Mouse (Mus musculus) v-Abl transformed pro-B cells (cell line): ENCODE data around the gene Ecpas.

Experiments used
- in situ Hi-C, 2 experiments: fragments of 400-800 bp; cut with MboI; formaldehyde crosslinking; loops; one replicate each; pipeline ENCODE4 v1.15.1; 2025; ENCODE audit not compliant: unreplicated experiment in 2 of 2

Gene Ecpas

DNA sequence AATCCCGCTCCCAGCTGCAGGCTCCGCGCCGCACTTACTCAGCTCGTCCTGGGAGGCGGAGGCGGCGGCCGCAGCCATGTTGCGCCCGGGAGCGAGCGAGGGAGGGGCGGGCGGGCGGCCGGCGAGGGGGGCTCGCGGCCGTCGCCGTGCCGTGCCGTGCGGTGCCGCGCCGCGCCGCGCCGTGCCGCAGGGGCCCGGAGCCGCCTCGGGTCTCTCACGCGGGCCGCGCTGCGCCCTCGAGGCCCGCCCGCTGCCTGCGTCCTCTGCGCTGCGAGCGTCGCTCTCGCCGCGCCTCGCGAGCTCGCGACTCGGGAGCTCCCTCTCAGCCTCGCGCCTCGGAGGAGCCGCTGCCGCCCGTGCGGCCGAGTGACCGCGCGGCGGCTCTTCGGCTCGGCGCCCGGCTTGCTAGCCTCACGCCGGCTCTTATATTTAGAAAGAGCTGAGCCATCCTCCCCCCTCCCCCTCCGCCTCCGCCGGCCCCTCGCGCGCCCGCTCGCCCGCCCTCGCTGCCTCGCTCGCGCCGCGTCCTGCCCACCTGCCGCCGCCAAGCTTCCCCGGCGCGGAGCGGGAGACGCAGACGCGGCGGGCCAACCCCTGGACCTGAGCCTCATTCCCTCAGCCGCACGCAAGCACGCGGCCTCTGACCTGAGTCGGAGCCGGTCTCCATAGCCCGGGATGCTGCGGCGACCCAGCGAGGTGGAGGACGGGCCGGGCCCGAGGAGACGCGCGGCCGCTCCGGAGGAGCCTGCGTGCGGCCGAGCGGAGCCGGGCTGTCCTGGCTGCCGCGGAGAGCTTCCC lies 519 bp downstream of the Ecpas start:
- in situ Hi-C loops: loop anchor here in 1 of 2 experiments (5.0 kb wide), 1 partner anchor 75 kb away; the partner anchor contains the start of gene Ptgr1

DNA sequence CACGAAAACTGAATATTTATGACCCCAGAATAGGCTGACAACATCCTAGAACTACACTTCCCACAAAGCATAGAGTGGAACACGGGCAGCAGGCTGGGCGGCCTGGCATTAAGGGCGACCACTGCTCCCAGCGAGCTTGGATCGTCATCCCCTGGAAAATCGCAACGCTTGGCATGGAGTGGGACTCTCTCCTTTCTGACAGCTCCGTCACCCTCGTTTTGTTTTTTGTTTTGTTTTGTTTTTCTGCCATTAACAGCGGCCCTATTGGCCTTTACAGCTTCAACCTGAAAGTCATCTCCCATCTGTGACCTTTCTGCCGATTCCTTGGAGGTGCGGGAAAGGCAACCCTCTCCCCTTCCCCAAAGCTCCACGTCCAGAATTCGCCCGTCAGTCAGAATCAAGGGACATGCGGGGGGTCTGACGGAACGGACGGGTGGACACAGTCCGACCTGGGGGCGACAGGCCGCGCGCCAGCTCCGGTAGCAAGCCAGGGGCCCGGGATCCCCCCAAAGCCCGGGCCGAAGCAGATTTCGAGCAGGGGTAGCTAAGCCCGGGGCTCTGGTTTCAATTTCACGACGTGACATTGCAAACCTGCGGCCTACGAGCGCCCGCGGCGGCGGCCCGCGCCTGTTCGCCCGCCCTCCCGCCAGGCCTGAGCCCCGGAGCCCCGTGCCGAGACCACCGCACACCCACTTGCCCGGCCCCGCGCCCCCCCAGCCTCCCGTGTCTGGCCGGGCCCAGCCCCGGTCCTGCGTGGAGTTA lies 1.3 kb downstream of the Ecpas start:
- in situ Hi-C loops: loop anchor here in 1 of 2 experiments (5.0 kb wide), 1 partner anchor 76 kb away; the partner anchor contains the start of gene Ptgr1

DNA sequence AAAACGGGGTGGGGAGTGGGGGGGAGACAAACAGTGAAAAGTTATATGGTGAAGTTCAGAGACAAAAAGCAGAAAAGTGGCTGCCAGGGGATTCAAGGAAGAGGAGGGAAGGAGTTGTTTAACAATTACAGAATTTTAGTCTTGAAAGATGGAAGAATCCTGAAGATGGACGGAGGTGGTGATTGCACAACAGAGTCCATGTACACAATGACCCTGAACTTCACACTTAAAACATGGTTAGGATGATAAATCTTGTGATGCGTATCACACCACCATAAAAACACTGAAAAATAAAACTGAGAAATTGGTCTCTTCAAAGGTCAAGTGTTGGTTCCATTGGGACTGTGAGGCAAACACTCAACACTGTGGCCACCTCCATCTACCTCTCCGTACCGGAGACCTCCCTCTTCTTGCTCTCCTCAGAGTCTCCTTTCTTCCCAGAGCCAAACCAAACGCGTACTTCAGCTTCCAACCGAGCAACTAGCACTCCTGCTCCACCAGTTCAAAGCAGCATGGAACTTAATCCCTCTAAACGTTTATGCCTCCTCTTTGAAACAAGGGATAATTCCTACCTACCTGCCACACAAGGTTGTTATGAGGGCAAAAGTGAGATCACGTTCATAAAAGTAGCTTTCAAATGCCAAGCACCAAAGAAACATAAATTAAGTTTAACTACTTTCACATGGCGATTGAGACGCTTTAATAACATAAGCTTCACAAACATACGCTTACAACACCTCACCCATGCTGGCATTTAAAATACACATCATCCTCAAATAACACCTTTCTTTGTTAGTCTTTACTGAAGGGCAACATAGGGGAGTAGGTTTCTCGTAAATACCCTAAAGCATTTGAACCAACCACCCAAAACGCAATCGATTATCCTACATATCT lies 2.1 kb downstream of the Ecpas start:
- in situ Hi-C loops: loop anchor here in 1 of 2 experiments (5.0 kb wide), 1 partner anchor 77 kb away; the partner anchor contains the start of gene Ptgr1

DNA sequence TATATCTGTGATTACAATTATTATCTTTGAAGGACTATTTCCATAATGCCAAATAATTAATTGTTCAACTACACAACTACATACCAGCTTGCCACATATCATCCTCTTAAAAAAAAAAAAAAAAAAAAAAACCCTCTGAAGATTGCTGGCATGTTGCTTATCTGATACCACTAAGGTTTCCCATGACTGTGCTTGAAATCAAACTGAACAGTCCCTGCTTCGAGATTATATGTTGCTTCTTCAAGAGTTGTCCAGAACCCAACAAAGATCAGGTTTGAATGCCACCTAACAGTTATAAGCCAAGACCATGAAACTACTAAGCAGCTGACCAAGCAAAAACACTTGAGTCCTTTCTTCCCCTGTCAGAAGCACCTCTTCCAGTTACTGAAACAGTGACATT lies 5.1 kb downstream of the Ecpas start:
- in situ Hi-C loops: no loop called here

DNA sequence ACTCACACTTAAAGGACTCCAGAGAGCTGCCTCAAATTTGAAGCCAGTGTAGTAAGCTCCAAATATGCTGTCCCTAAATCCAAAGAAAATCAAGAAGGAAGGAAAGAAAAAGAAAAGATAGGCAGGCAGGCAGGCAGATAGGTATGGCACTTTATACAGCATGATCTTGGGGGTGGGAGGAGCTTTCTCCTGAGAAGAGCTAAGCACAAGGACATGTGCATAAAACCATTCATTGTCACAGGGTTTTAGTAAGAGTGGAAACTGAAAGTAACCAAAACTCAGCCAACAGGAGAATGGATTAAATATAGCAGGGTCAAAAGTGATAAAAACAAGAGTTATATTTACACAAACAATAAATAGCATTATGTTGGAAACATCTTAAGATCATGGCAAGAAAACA lies 14.2 kb downstream of the Ecpas start:
- in situ Hi-C loops: no loop called here

DNA sequence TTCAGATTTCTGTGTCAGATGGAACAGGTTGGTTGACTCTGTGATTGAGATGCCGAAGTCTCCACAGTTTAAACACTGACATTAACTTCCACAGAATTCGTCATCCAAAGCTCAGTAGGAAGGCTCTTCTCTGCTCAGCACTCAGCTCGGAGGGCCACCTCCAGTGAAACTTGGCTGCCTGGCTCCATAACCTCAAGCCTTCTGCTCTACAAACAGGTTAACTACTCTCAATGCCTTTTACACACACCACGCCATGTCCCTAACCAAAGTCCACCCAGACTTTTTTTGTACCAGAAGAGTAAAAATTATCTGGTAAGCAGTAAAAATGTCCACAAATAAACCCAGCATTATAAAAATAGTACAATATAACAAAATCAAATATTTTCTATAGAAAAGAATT lies 15.1 kb downstream of the Ecpas start:
- in situ Hi-C loops: no loop called here

DNA sequence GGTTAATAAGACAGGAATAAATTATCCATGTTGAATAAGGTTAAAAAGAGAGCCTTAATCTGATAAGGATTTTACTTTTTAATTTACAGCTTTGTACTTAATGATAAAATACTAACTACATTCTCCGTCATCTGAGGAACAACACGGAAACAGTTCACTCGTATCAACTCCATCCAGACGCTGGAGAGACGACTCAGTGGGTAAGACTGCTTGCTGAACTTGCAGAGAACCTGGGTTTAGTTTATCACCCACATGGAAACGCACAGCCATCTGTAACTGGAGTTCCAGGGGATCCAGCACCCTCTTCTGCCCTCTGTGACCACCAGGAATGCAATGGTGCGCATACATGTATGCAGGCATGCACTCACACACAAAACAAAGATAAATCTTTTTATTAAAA lies 18.1 kb downstream of the Ecpas start:
- in situ Hi-C loops: no loop called here

DNA sequence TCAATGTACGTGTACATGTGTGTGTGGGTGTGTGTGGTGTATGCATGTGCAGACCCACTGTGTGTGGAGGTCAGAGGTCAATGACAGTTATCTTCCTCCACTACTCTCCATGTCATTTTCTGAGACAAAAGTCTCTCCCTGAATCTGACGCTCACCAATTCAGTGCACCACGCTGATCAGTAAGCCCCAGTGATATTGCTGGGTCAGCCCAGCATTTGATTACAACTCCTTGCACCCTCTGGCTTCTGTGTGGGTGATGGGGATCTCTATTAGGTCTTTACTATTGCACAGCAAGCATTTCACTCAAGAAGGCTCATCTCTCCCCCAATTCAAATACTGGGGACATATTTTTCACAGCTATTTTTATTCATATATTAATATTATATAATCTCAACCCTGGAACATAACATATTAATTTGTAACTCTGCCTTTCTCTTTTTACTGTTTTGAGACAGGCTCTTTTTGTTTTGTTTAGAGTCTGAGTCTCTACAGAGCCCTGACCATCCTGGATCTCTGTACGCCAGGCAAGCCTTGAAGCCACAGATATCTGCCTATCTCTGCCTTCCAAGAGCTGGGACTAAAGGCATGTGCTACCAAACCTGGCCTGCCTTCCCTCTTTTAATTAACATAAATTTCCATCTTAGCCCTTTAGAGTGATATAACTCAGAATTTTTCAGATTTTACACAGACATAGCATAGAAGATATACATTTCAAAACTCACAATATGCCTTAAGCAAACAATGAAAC lies 22.3 kb downstream of the Ecpas start:
- in situ Hi-C loops: no loop called here

DNA sequence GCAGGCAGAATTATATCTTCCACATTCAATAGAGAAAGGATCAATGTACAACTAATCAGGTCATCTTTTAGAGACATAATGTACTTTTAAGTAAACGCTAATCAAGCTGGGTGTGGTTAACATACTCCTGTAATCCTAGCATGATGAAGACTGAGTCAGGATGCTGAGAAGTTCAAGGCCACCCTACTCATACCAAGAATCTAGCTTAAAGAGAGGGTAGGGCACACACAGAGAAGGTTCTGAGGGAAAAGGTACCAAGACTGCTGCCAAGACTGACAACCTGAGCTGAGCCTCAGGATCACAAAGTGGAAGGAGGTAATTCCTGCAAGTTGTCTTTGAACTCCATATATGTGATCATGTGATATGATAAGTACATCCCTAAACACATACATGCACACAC lies 24.0 kb downstream of the Ecpas start:
- in situ Hi-C loops: no loop called here

DNA sequence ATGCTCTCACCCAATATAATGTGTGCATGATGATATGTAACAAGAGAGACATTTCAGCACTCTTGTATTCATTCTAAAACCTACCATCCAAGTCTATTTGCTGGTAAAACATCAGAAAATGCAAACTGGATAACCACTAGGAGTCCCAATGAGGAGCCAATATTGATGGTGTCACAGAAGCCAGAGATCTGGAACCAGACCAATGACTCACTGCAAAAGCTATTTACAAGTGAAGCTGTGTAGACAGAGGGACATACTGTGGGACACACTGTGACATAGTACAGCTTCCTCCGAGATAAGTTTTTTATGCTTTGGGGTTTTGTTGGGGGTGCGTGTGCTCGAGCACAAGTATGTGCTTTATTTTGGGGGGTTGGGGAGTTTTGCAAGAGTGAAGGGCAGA lies 24.9 kb downstream of the Ecpas start:
- in situ Hi-C loops: no loop called here

DNA sequence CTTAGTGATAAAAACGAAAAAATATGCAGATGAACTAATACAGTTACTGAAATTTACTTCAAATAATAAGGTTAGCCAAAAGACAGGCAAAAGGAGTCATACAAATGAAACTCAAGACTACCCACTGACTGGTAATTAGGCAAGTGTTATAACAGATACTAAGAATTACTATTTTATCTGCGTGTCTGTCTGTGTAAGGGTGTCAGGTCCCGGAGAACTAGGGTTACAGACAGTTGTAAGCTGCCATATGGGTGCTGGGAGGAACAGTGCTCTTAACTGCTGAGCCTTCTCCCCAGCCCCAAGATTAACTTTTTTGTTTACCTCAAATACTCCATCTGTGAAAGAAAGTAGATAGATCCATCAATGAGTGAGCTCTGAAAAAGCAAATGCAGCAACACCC lies 25.8 kb downstream of the Ecpas start:
- in situ Hi-C loops: no loop called here

DNA sequence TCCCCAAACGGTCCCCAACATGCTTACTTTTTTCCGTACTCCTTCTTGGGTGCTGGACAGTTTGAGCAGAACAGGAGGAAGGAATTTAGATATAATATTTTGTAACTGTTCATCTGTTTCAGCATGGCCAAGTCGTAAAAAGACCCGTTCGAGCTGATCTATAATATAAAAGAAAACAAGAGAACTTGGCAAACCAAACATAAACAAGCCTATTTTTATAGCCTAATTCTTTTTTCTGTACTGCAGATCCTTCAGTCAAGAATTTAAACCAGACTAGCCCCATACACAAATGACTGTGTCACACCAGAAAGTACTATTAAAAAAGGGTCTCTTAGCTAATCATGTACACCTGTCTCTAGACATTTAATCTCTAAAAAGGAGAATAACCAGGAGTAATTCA lies 27.2 kb downstream of the Ecpas start:
- in situ Hi-C loops: no loop called here

DNA sequence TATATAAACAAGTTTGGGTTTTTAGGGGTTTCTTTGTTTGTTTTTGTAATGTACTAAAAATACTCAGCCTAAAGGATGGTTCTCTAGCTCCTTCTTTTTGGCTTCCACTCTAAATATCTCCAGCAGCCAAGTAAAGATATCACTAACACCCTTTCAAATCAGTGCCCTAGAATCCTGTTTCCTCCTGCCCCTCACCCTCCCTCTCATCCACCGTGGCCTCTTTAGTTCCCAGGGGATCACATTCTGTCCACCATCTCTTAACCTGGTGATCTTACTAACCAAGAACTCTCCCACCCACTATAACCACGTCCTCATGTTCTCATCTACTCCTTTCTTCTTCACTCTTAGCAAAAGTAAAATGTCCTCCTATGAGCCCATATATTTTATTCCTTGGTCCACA lies 28.7 kb downstream of the Ecpas start:
- in situ Hi-C loops: no loop called here

DNA sequence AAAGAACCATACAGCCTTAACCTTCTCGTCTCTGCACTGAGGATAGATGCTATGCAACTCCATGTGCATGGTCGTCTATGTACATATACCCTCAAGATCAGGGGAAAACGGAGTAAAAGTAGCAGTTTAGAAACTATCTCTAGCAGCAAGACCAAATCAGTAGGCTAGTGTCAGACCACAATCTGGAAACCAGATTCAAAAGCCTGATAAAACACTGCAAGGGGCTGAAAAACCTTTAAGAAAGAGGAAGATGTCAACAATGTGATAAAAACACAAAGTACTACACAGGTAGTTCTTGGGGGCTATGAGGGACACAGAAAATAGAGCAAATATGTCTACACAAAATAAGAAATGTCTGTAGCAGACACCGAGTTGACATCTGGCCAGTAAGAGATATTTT lies 38.2 kb downstream of the Ecpas start:
- in situ Hi-C loops: no loop called here

DNA sequence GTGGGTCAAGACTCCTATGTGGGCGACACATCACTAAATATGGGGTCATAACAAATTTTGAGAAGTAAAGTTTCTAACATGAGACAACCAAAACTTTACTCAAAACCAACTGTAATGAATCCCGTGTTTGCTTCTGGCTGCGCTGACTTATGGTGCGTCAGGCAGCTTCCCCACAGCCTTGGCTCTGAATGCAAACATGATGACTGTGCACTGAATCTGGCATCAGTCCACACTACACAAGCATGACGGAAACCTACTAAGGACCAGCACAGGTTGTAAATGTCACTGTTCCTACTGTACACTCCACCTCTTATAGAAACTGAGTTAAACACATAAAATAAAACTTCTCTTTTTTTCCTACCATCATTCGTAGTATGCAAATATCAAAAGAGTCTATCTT lies 45.3 kb downstream of the Ecpas start:
- in situ Hi-C loops: no loop called here

DNA sequence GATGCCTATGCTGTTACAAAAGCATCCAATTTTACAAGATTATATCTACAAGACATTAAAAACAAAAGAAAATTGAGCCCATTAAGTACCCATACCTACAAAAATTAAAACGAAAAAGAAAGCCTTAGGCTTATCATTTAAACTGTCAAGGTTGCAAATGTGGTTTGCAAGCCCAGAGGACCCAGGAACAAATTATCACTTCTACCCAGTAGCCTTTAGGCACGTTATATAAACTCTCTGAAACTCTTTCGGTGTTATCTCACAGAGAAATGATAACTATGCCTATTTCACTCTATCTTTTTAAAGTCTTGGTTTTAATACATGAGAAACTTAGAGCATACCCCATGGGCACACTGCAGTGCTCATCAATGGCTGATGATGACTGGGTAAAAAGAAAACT lies 79.6 kb downstream of the Ecpas start:
- in situ Hi-C loops: no loop called here

DNA sequence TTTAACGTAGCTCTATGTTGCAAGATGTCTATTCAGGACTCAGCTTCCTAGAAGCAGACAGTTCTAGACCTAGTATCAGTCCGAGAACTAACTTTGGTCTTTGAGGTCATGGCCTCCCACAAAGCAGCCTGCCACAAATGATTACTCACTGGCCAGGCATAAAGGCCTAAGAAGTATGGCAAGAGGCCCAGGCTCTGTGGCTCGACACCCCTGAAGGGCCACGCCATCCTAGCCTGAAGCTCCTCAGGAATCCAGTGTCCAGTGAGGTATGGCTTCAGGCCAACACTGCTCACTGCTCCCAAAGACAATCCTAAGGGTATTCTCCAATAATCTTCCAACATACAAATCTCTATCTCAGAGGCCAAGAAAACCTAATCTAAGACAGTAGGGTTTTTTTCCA lies 86.6 kb downstream of the Ecpas start:
- in situ Hi-C loops: no loop called here

DNA sequence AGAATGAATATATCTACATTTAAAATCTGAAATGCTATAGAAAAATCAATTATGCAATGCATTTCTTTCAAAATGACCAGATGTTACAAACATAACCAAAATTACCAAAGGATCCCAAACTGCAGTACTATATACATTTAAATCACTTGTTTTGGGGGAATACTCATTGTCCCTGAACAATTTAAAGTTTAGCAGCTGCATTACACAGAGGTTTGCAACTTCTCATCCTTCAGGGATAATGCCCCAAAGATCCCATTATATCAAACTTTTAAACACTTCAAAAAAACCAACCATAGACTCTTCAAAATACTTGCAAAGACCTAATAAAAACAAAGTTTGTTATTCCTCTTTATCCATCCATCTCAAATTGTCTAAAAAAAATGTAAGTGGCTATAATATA lies 124.9 kb downstream of the Ecpas start, which contains the start of gene Olfr267:
Olfr267 (minus strand) TSS at position 101 of the 400 bp plus-strand sequence.
- in situ Hi-C loops: loop anchor here in 1 of 2 experiments (25.0 kb wide), 1 partner anchor 700 kb away; no protein-coding TSS in a partner anchor

DNA sequence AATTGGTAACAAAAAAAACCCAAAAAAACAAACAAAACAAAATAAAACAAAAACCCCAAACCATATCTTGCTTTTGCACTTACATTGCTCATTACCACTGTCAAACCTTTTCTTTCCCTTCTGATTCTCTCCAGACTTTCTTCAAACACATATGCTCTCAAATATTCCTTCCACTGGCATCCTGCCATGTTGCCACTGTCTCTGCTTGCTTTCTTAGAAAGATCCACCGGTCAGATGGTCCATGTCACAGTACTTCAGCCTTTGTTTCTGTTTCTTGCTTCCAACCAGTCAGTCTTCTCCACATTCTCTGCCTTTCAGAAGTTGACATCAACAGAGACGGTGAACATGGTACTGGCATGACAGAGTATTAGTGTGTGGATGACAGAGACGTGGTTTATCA lies 125.9 kb downstream of the Ecpas start:
- in situ Hi-C loops: loop anchor here in 1 of 2 experiments (25.0 kb wide), 1 partner anchor 699 kb away; no protein-coding TSS in a partner anchor

DNA sequence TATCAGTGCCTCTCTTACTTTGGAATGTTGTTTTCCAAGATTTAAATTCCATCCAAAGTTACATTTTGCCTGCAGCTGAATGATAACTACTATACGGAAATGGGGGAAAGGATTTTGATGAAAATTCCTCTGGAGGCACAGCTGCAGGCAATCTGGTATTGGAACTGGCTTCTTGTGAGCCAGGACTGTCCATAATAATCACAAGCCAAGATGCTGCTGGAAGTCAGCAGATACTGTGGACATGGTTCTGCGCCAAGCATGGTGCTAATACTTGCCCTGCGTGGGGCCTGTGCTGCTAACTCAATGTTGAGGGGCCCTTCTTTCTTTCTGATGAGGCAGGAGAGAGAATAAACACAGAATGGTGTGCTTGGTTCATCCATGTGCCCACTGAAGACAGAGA lies 149.1 kb downstream of the Ecpas start:
- in situ Hi-C loops: no loop called here
